Mouse (Mus musculus): ENCODE results near the gene Strada. TPM values are rescaled to one million over a fixed set of nuclear protein-coding genes. Genes with fewer than 3 reads are reported as not detected.

Gene Strada
- polyA plus RNA-seq, 1 experiment from 2014 or later = 33.4 TPM

GRCm38 (mm10) chr11:106160841-106161721 is 40.9 kb downstream of the Strada start, which contains the start of the genes Gm10840 and Limd2:
TSS of gene Gm10840 (plus strand) at chr11:106160850.
TSS of gene Limd2 (minus strand) at chr11:106160860.
- H3K27me3 ChIP-seq = no peaks in the 10 kb centered on the region
- ATAC-seq = peak; percentile 50
- peak within 1 kb of the TSS; percentile 99 for H3K27ac ChIP-seq
- peaks cover 59% of the 10 kb centered on the region for H3K36me3 ChIP-seq (ENCODE audit: poor library complexity, severe bottlenecking)
- H3K4me2 ChIP-seq = peak within 1 kb of the TSS; percentile 97
- peak within 1 kb of the TSS; percentile 85 for H3K4me3 ChIP-seq
- no peaks in the 10 kb centered on the region for H3K9me3 ChIP-seq (replicated peaks)
- peaks cover 35% of the 10 kb centered on the region for H3K4me1 ChIP-seq
- WGBS = 24% methylated on average over 22 of the region's 22 CpGs
- H3K9ac ChIP-seq = peak within 1 kb of the TSS; percentile 97

DNA sequence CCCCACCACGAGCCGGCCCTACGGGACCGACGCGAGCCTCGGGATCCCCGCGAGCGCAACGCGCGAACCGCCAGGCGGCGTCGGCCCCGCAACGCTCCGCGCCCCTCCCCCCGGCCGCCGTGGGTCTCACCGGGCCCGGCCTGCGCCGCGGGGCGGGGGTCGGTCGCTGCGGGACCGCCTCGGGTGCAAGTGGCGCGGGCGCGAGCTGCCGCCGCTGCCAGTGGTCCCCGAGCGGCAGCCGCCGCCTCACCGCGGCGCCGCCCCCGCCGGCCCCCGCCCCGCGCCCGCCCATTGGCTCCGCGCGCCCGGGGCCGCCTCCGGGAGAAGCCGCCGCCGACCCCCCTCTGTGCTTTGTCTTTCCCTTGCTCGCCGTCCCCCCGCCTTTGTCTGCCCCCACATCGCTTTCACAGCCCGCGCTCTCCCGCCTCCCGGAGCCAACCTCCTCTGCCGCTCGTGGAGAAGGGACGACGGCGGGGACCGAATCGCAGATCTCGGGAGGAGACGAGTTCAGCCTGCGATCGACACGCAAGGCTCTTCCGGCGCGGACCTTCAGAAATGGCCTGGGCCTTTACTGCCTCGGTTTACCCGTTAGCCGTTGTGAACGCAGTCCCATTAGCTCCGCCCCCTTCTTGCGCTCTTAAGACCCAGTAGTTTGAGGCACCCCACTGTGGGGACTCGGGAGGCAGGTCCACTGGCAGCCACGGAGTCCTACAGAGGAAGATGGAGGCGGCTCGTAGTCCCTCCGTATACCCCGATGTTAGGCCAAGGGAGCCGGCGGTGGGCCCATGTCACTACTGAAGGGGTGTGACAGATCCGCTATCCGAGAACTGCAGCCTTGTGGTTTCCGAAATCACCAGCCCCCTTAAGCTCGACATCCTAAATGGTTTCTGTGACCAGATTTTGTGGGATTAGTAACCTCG is 41.8 kb downstream of the Strada start:
- peak; percentile 74 for ATAC-seq

DNA sequence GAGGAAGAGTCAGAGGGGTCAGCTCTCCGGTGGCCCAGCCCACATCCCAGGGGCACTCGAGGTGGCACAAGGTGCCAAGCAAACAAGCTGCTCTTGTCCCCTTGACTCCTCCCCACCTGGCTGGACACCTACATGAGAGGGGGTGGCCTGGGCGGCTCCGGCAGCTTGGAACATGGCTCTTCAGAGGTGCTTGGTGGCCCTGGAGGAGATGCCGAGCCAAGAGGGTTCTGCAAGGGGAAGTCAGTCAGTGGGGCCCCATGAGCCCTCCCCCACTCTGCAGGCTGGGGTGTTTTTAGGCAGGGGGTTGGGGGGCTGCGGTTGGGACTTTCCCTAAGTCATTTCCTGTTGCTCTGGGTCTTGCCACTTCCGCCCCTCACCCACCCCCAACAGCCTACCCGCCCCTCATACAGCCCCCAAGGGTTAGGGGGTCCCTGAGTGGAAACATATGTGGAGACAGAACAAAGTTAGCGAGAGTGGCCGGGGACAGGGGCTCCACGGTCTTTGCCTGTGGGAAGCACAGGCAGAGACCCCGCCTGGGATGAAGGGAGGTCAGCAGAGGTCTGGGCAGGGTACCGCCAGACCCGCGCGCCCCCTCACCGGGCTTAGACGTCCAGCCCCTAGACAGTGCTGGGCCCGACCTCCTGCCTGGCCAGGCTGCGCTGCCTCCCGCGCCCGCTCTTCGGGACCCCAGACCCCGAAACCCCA is 42.6 kb downstream of the Strada start:
- no peaks in the 10 kb centered on the region for H3K9me3 ChIP-seq (replicated peaks)
- peak; percentile 60 for ATAC-seq
- H3K36me3 ChIP-seq (ENCODE audit: poor library complexity, severe bottlenecking) = peaks cover 61% of the 10 kb centered on the region
- peaks cover 38% of the 10 kb centered on the region for H3K4me1 ChIP-seq
- peak overlapping the region; percentile 99 for H3K27ac ChIP-seq
- under 1% methylated on average over 25 of the region's 25 CpGs for WGBS
- peak overlapping the region; percentile 85 for H3K4me3 ChIP-seq
- H3K9ac ChIP-seq = peak overlapping the region; percentile 97
- H3K27me3 ChIP-seq = no peaks in the 10 kb centered on the region
- H3K4me2 ChIP-seq = peak overlapping the region; percentile 97

More for the DNA sequence above, 41.8 kb downstream of the Strada start:
- H3K36me3 ChIP-seq (ENCODE audit: poor library complexity, severe bottlenecking) = peaks cover 61% of the 10 kb centered on the region
- WGBS = under 1% methylated on average over 66 of the region's 106 CpGs
- H3K9me3 ChIP-seq (replicated peaks) = no peaks in the 10 kb centered on the region
- H3K9ac ChIP-seq = peak overlapping the region; percentile 97
- peak overlapping the region; percentile 99 for H3K27ac ChIP-seq
- peak overlapping the region; percentile 85 for H3K4me3 ChIP-seq
- peak overlapping the region; percentile 97 for H3K4me2 ChIP-seq
- H3K4me1 ChIP-seq = peaks cover 38% of the 10 kb centered on the region
- H3K27me3 ChIP-seq = no peaks in the 10 kb centered on the region

- 36% methylated on average over 9 of the region's 9 CpGs for WGBS
- H3K27ac ChIP-seq = peak overlapping the region; percentile 99
- H3K9me3 ChIP-seq (replicated peaks) = no peaks in the 10 kb centered on the region
- H3K9ac ChIP-seq = peak overlapping the region; percentile 97
- H3K4me2 ChIP-seq = peak overlapping the region; percentile 97
- H3K4me1 ChIP-seq = peaks cover 38% of the 10 kb centered on the region
- 0 out of 2 replicates have a peak, but pooled peaks have one; percentile 3 for ATAC-seq
- peak overlapping the region; percentile 85 for H3K4me3 ChIP-seq
- peaks cover 61% of the 10 kb centered on the region for H3K36me3 ChIP-seq (ENCODE audit: poor library complexity, severe bottlenecking)
- no peaks in the 10 kb centered on the region for H3K27me3 ChIP-seq
These were observed 43.1 kb downstream of the Strada start for GRCm38 (mm10) chr11:106158930-106159215.

DNA sequence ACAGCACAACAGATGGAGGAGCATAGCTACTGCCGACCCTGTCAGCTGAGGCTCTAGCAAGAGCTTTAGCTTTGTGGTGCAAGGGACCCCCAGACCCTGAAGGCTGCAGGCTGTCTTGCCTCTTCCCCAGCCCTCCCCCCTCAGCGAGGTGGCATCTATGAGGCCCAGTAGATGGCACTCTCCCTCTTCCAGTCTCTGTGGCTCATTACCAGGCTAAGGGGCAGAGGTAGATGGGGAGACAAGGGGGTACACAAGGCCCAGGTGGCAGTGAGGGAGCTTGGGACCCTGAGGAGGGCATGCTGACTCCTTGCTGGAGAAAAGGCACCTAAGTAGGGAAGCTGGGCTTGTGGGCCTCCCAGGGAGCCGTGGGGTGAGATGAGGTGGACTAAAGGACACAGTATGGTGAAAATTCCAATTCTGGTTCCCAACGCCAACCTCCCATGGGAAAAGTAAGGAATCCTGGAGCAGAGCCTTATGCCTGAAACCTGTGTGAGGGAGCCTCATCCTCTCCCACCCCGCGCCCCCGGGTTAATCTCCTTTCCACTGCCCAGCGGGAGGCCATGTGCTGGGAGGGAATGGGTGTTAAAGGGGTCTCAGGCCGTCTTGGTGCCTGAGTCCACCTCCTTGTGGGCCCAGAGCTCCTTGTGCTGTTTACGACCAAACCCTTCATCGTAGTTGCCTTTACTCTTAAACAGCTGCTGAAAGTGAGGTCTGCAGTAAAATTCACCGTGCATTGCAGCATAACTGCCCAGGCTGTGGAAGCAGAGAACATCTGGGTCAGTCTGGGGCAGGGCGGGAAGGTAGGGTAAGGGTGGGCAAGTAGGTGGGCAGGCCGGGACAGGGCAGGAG is 43.7 kb downstream of the Strada start:
- peak overlapping the region; percentile 85 for H3K4me3 ChIP-seq
- peak overlapping the region; percentile 97 for H3K4me2 ChIP-seq
- H3K4me1 ChIP-seq = peaks cover 38% of the 10 kb centered on the region
- ATAC-seq = no peak
- H3K36me3 ChIP-seq (ENCODE audit: poor library complexity, severe bottlenecking) = peaks cover 61% of the 10 kb centered on the region
- peak overlapping the region; percentile 97 for H3K9ac ChIP-seq
- H3K9me3 ChIP-seq (replicated peaks) = no peaks in the 10 kb centered on the region
- no peaks in the 10 kb centered on the region for H3K27me3 ChIP-seq
- WGBS = 54% methylated on average over 14 of the region's 14 CpGs
- H3K27ac ChIP-seq = peak overlapping the region; percentile 99

DNA sequence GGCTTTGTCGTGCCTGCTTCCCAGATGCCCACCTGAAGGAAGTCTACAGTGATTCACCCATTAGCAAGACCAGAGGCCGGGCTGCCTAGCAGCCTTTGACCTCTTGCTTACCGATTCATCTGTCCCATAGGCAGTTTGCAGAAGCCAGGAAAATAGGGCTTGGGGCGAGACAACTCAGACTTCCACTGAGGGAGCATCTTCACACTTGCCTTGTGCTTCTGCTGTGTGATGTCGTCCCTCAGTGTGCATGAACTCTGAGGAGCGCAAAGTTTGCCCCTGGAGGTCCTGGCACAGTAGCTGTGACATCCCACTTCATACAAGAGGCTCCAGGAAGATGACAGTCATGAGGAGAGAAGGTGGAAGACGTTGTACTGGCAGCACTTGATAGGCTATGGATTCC is 44.8 kb downstream of the Strada start:
- no peak overlapping the region for H3K4me3 ChIP-seq
- no peak overlapping the region for H3K9ac ChIP-seq
- H3K4me2 ChIP-seq = no peak overlapping the region
- H3K27ac ChIP-seq = 0 out of 2 replicates have a peak overlapping the region, but pooled peaks have one; percentile 99
- peaks cover 38% of the 10 kb centered on the region for H3K4me1 ChIP-seq
- ATAC-seq = no peak
- no peaks in the 10 kb centered on the region for H3K9me3 ChIP-seq (replicated peaks)
- WGBS = 92% methylated on average over 7 of the region's 7 CpGs
- peaks cover 65% of the 10 kb centered on the region for H3K36me3 ChIP-seq (ENCODE audit: poor library complexity, severe bottlenecking)
- no peaks in the 10 kb centered on the region for H3K27me3 ChIP-seq

- H3K36me3 ChIP-seq (ENCODE audit: poor library complexity, severe bottlenecking) = peaks cover 74% of the 10 kb centered on the region
- 89% methylated on average over 1 of the region's 1 CpGs for WGBS
- peaks cover 32% of the 10 kb centered on the region for H3K4me1 ChIP-seq
- no peak overlapping the region for H3K4me3 ChIP-seq
- ATAC-seq = no peak
- H3K9ac ChIP-seq = no peak overlapping the region
- H3K9me3 ChIP-seq (replicated peaks) = no peaks in the 10 kb centered on the region
- no peaks in the 10 kb centered on the region for H3K27me3 ChIP-seq
- 0 out of 2 replicates have a peak overlapping the region, but pooled peaks have one; percentile 2 for H3K27ac ChIP-seq
- no peak overlapping the region for H3K4me2 ChIP-seq
These were observed 45.7 kb downstream of the Strada start for GRCm38 (mm10) chr11:106156257-106156656.

DNA sequence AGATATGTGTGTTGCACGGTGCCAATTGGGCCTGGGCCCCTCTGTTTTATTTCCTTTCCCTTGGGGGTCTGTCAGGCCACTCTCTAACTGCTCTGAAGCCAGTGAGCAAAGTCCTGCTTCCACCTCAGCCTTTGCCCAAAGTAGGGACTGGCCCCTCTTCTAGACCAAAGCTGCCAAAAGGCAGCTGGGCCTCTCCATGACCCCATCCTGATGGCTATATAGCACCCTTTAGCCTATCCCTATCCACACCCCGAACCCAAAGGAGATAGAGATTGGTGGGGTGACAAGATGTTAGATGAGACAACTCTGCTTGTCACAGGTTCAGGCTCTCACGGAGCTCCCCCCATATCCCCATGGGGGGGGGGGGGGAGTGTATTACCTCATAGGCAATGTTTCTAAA is 46.2 kb downstream of the Strada start:
- H3K36me3 ChIP-seq (ENCODE audit: poor library complexity, severe bottlenecking) = peaks cover 79% of the 10 kb centered on the region
- H3K27me3 ChIP-seq = no peaks in the 10 kb centered on the region
- peaks cover 27% of the 10 kb centered on the region for H3K4me1 ChIP-seq
- no peak overlapping the region; the same call in 1 of the 2 replicates for H3K27ac ChIP-seq
- no peak overlapping the region for H3K4me3 ChIP-seq
- no peak overlapping the region for H3K9ac ChIP-seq
- no peaks in the 10 kb centered on the region for H3K9me3 ChIP-seq (replicated peaks)
- 77% methylated on average over 3 of the region's 3 CpGs for WGBS
- no peak overlapping the region for H3K4me2 ChIP-seq
- no peak for ATAC-seq

- H3K4me2 ChIP-seq = no peak overlapping the region
- H3K4me3 ChIP-seq = no peak overlapping the region
- no peak for ATAC-seq
- H3K9me3 ChIP-seq (replicated peaks) = no peaks in the 10 kb centered on the region
- WGBS = 70% methylated on average over 2 of the region's 2 CpGs
- H3K36me3 ChIP-seq (ENCODE audit: poor library complexity, severe bottlenecking) = peaks cover 89% of the 10 kb centered on the region
- no peak overlapping the region for H3K9ac ChIP-seq
- H3K27ac ChIP-seq = no peak overlapping the region
- peaks cover 26% of the 10 kb centered on the region for H3K4me1 ChIP-seq
- no peaks in the 10 kb centered on the region for H3K27me3 ChIP-seq
These were observed 47.2 kb downstream of the Strada start for GRCm38 (mm10) chr11:106154770-106155169.

GRCm38 (mm10) chr11:106154091-106154490 is 47.9 kb downstream of the Strada start:
- no peaks in the 10 kb centered on the region for H3K27me3 ChIP-seq
- no peak for ATAC-seq
- no peak overlapping the region for H3K9ac ChIP-seq
- H3K36me3 ChIP-seq (ENCODE audit: poor library complexity, severe bottlenecking) = peaks cover 96% of the 10 kb centered on the region
- 80% methylated on average over 5 of the region's 5 CpGs for WGBS
- H3K9me3 ChIP-seq (replicated peaks) = no peaks in the 10 kb centered on the region
- no peak overlapping the region for H3K27ac ChIP-seq
- no peak overlapping the region for H3K4me2 ChIP-seq
- H3K4me1 ChIP-seq = peaks cover 23% of the 10 kb centered on the region
- no peak overlapping the region for H3K4me3 ChIP-seq

GRCm38 (mm10) chr11:106152132-106152531 is 49.8 kb downstream of the Strada start:
- no peak overlapping the region for H3K4me3 ChIP-seq
- WGBS = 82% methylated on average over 8 of the region's 8 CpGs
- no peaks in the 10 kb centered on the region for H3K27me3 ChIP-seq
- no peak overlapping the region for H3K4me2 ChIP-seq
- H3K9ac ChIP-seq = no peak overlapping the region
- no peak overlapping the region for H3K27ac ChIP-seq
- ATAC-seq = no peak
- H3K36me3 ChIP-seq (ENCODE audit: poor library complexity, severe bottlenecking) = peaks cover 98% of the 10 kb centered on the region
- H3K9me3 ChIP-seq (replicated peaks) = no peaks in the 10 kb centered on the region
- peaks cover 4% of the 10 kb centered on the region; the same call in 1 of the 2 replicates for H3K4me1 ChIP-seq
